Mouse (Mus musculus) cerebellum, adult 9-10 months (tissue): ENCODE measurements at regions not wholly inside any gene's neighbourhood (a gene's known extent, or its start where the extent isn't known, plus 50 kb on each side); places are given as distances from the start of the nearest gene placed in this dataset.

Experiments used
- DNase-seq: peaks from one replicate; pipeline ENCODE4 v3.0.0; 2022

- no peak for DNase-seq
These were observed 64.7 kb upstream of the Tnrc6c start for GRCm38 (mm10) chr11:117589422-117589821.

GRCm38 (mm10) chr11:117592570-117592969 is 61.5 kb upstream of the Tnrc6c start:
- no peak for DNase-seq

GRCm38 (mm10) chr11:117596201-117596600 is 57.9 kb upstream of the Tnrc6c start:
- DNase-seq, result peak; percentile 94

GRCm38 (mm10) chr11:117597754-117598153 is 56.3 kb upstream of the Tnrc6c start:
- DNase-seq, result no peak

DNA sequence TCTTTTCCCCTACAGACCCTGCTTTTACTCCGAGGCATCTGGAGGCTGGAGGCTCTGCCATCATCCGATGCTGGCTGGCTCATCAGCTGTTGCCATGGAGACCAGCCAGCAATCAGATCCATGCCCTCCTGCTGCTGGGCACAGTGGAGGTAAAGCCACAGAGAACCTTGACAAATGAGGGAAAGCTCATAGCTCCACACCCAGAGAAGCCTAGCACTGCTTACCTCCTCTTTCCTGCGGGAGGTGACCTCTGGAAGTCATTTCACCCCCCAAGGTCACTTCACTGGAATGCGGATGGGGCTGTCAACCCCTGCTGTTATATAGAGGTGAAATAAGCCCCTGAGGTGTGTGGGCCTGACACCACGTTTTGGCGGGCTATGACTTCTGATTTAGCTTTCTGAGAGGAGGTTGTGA is 55.9 kb upstream of the Tnrc6c start:
- DNase-seq, result peak; percentile 67

GRCm38 (mm10) chr11:117598610-117599009 is 55.5 kb upstream of the Tnrc6c start:
- no peak for DNase-seq

DNA sequence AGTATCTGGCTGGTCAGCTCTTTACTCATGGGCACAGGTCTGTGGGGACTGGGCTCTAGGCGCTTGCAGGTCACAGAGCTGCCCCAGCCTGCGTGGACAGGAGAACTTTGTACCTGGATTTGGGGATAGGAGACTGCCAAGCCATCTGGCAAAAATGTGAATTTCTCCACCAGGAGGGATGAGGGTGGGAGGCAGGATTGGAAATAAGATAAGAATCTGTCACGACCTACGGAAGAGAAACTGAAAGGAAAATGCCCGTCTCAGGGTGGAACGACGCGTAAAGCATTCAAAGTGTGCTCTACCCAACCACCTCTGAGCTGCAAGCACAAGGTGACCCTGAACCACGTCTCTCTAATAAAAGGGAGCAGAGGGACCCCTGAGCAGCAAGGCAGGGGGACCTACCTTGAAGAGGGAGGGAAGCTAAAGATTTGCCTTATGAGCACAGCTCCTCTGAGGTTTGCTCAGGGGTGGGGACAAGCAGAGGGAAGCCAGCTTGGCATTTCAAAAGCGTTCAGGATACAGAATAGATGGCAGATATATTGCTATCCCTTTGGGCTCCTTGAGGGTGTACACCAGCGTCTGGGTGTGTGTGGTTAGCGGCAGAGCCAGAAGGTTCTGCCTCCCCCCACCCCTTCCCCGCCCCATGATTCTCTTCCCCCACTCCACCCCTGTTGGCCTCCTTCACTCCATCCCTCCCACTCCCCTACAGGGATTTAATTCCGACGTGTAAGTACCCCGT is 54.9 kb upstream of the Tnrc6c start:
- no peak for DNase-seq

DNA sequence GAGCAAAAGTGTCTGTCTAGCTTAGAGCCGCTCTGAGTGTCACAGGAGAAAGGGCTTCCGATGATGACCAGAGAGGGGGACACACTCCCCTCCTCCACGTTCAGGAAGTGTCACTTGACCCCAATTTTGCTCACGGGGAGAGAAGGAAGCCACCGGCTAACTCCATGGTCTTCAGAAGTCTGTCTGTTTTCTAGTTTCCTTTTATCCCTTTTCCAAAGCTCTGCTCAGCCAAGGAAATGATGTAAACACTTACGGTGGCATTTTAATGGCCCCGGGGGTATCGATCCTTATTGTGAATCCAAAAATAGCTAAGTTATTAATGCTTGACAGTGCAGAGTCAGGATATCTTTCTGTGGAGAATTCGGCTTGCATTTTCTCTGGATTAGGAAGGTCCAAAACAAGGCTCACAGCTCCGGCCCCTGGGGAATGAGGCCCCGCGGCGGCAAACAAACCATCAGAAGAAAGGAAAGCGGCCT is 54.3 kb upstream of the Tnrc6c start:
- DNase-seq, result no peak

- DNase-seq, result no peak
These were observed 52.9 kb upstream of the Tnrc6c start for GRCm38 (mm10) chr11:117601147-117601546.

GRCm38 (mm10) chr11:117604019-117604418 is 50.1 kb upstream of the Tnrc6c start:
- no peak for DNase-seq
